Mouse (Mus musculus) thymus, adult 2 months (tissue): ENCODE measurements around the gene Ahdc1.

Experiments
- CTCF ChIP-seq: fragments of 200-500 bp; IDR thresholded peaks from 2 replicates; pipeline ENCODE4 v1.5.1; 2012; ENCODE audit warnings: mild to moderate bottlenecking, control low read depth, low read length, moderate library complexity, borderline replicate concordance; ENCODE audit not compliant: control insufficient read depth, poor library complexity, insufficient read depth; ENCODE audit errors: extremely low read depth
- POLR2A ChIP-seq: fragments of 200-500 bp; IDR thresholded peaks from 2 replicates; pipeline ENCODE4 v1.6.1; 2012; ENCODE audit warnings: mild to moderate bottlenecking, low read length, control low read depth, moderate library complexity; ENCODE audit not compliant: control insufficient read depth, poor library complexity, insufficient read depth; ENCODE audit errors: extremely low read depth

- TF ChIP-seq POLR2A: no peak
- TF ChIP-seq CTCF: no peak
Measured at GRCm38 (mm10) chr4:133014896-133015709, 4.0 kb downstream of the Ahdc1 start.
